Comparison of ENCODE assay signal across 25 mouse cellular contexts in the genomic region with DNA sequence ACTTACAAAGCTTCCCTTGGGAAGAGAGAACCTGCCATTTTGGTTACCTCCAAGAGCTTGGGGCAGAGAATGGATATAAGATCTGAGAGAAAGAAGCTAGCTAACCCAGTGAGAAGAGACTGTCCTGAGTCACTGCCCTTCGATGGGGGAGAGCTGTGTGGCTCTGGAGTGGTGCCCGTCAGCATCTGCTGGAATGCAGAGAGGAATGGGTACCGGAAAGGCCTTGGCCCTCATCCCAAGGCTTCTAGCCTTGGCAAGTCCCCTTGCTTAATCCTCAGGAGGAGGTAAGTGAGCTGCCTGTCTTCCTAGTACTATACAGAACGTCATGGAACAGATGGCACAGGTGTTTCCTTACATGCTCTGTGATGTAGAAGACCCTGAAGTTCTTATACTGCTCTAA. TPM values are rescaled to one million over a fixed set of nuclear protein-coding genes. Genes with fewer than 3 reads are reported as not detected.
DNase-seq lines count a peak whose midpoint lies in the region; ATAC-seq lines count a peak whose summit lies in the region.
"Had no signal": no experiment of that assay in that cellular context is flagged by ENCODE, and none has a peak within 500 bp of the region (broad histone marks: within the 10 kb centered on the region; RNA-seq: fewer than 3 reads in every experiment).

No protein-coding gene starts in this region.

- no peak for ATAC-seq in cerebellum, adult (ENCODE audit: insufficient number of reproducible peaks, low FRiP score, low TSS enrichment)
- ATAC-seq: activated CD4-positive, CD25-positive, alpha-beta regulatory T cell, adult 4 months; CD4-positive, CD25-positive, alpha-beta regulatory T cell, adult 4 months; forebrain, embryonic 15.5 days; intestine, postnatal 0 days; midbrain, embryonic 13.5 days had no signal

- peak; percentile 26 to 49 for DNase-seq in cerebellum, postnatal 10 days
- DNase-seq in left cerebral cortex, postnatal 4 days: peak; percentile 15
- DNase-seq in left cerebral cortex, postnatal 25 days (ENCODE audit: low spot score in 2 of 2): no peak
- DNase-seq in adrenal gland, postnatal 14 days: peak; percentile 74
- no peak for DNase-seq in embryo, embryonic 10 days (ENCODE audit: low spot score)
- no peak for DNase-seq in spleen, postnatal 36 days (ENCODE audit: low spot score in 2 of 2)
- DNase-seq: cerebellum, adult 2 months; cerebellum, postnatal 36 days; embryo, embryonic 11 days; gastrocnemius, adult 2 months; gastrocnemius, postnatal 36 days; heart, postnatal 36 days; kidney, adult 9 months; kidney, postnatal 10 days; layer of hippocampus, postnatal 36 days; liver; lung, adult 2 months; lung, postnatal 10 days; thymus, postnatal 14 days had no signal

- intact Hi-C loops in left cerebral cortex, postnatal 4 days (cut with DNase I): no loop called here
- intact Hi-C loops in left cerebral cortex, postnatal 25 days (cut with DNase I): no loop called here

RNA-seq across cellular contexts. Expression of a gene that starts 38.6 kb away (rescaled TPM):
- under 1 TPM in 1 of 2 experiments, not detected in 1; 0.28 TPM for total RNA-seq in left cerebral cortex, postnatal 4 days (2021)
- not detected for total RNA-seq in left cerebral cortex, postnatal 25 days (2021)
- total RNA-seq in adrenal gland, postnatal 14 days (2021): 0.22 and 0.23 TPM in 2 replicates
- total RNA-seq: gastrocnemius, adult 2 months; gastrocnemius, postnatal 36 days; heart, postnatal 36 days; layer of hippocampus, postnatal 36 days had no signal

Comparison
In these comparisons a context has a peak if more than half of its experiments do, and no peak if none do; other contexts are left out.
1. DNase-seq: peak in cerebellum, postnatal 10 days (2 of 2), left cerebral cortex, postnatal 4 days (single experiment) and adrenal gland, postnatal 14 days (single experiment); none in left cerebral cortex, postnatal 25 days (0 of 2), embryo, embryonic 10 days (single experiment) and spleen, postnatal 36 days (0 of 2).